Mouse (Mus musculus): ENCODE measurements around the gene Pnkd.
A peak's percentile ranks its signal among the peaks of the same experiment; 100 is the strongest.
"Not testable (repeated sequence)": the region's sequence is repeated elsewhere in the genome, so short reads cannot be mapped to it uniquely, and the experiment has no call there.

Pnkd gene

GRCm38 (mm10) chr1:74332241-74332763, 47.6 kb downstream of the Pnkd start:
- peak; percentile 92 for DNase-seq (ENCODE audit: low spot score)

DNA sequence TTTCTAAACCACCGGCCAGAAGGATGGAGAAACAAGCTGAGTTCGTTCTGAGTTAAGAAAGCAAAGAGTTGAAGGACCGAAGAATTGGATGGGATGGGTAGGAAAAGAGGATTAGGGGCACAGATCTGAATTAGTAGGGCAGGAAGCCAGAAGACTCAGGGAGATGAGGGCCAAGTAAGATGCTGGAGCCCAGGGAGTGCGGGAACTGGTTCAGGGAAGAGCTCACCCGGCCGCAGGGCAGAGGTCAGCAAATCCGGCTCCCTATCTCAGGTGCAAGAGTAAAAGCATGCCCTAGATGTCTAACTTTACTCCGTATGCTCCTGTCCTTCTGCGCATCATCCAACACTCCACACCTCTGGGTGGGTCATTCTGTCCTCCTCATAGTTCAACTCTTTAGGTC, 48.2 kb downstream of the Pnkd start:
- DNase-seq (ENCODE audit: low spot score): no peak

DNA sequence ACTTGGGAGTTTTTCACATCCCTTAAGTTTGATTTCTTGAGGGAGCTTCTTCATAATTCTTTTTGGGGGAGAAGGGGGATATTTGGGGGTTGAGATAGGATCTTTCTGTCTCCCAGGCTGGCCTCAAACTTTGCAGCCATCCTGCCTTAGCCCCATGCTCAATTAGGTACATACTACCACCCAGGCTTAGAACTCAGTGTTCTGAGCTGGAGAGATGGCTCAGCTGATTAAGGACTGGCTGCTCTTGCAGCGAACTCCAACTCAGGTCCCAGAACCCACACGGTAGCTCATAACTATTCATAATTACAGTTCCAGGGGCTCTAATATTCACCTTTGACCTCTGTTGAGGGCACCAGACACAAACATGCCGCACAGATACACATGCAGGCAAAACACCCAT, 49.9 kb downstream of the Pnkd start:
- DNase-seq (ENCODE audit: low spot score): no peak

DNA sequence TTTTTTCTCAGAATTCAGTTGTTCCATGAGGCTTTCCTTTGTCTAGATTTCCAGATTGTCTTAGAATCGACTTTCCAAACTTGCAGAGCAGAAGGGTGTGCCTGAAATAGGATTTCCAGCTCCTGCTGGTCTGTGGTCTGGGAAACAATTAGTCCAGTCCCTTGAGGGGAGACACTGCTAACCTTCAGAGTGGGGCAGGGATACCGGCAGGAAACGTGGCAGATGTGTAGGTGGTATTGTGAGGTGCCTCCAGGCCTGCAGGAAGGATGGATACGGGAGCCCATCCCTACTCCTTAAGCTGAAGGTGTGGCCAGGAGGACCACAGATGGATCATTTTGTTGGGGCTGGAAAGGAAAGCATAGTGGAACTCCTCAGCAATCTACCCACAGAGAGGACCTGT, 50.3 kb downstream of the Pnkd start:
- DNase-seq (ENCODE audit: low spot score): no peak

DNA sequence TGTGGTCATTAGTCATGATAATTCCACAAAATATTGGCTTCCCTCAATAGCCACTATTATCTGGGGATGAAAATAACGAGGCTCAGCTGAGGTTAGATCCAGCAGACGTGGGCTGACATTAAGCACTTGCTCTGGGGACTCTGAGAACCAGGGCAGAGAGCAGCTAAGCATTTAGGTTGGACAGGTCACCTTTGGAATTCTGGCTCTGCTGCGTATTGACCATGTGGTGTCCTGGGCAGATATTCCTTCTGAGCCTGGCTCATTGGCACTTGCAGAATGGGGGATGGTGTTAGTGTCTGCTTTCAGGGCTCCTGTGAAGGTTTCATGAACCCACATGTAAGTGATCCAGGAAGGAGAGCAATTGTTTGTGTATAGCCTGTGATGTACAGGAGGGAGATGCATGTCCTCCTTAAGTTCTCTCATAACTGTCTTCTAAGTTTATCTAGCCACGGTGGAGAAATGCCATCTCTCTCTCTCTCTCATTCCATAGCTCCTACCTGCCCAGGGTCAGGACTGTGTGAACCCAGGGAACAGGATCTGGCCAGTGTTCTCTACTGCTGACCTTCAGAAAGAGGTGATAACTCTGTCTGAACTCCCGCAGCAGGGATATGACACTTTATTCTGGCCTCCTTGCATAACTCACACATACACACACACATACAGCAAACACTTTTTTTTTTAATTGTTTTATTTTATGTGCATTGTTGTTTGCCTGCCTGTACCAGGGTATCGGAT, 50.9 kb downstream of the Pnkd start:
- no peak for DNase-seq (ENCODE audit: low spot score)

DNA sequence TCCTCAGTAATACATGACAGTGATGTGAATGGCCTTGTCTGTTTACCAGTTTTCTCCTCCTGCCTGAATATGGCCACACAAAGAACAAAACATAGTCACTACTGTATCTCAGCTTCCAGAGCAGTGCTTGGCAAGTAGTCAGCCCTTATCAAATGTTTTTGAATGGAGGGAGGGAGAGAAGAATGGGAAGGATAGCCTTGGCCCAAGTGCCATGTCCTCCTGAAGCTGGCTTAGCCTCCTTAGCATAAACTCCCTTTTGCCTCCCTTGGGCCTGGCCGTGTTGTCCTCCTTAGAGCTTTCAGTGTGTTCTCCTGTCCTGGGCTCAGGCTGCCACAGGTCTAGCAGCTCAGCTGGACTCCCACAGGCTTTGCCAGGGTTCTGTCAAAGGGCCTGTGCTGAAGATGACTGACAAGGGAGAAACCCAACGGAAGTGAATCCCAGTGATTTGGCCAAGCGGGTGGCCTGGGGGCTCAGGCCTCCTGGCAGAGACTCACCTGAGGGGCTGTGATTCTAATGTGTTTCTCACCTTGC, 52.6 kb downstream of the Pnkd start:
- no peak for DNase-seq (ENCODE audit: low spot score)

- no peak for DNase-seq (ENCODE audit: low spot score)
Measured at GRCm38 (mm10) chr1:74338013-74338412, 53.3 kb downstream of the Pnkd start.

DNA sequence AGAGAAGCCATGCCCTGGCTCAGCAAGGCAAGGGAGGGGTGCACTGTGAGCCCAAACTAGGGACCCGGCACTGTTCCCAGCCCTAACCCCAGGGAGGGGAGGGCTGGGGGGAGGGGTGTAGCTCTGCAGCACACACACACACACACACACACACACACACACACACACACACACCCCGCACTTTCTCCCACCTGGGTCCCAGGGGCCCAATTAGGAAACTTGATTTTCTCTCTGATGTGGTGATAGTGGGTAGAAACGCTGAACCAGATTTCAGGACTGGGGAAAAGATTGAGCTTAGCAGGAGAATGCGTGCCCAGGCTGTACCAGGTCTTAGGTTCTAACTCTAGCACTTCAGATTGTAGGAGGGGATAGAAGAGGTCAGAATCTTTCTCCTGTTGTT, 53.9 kb downstream of the Pnkd start:
- DNase-seq (ENCODE audit: low spot score): no peak

DNA sequence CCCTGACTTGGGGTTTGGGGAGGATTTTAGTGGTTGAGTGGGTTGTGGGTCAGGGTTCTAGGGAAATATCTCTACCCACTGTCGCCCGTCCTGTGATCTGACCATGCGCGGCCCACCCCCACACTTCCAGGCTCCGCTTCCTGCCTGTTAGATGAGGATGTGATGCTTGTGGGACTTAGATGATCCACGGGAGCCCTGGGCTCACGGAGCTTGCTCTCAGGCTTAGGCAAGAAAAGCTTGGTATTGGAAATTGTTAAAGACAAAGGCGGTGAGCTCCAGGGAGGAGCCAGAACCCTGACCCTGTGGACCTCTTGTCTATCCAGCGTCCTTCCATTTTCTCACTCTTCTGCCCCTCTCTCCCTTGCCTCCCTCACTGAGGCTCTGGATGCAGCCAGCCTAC, 55.2 kb downstream of the Pnkd start:
- DNase-seq (ENCODE audit: low spot score): no peak

GRCm38 (mm10) chr1:74340361-74340764, 55.6 kb downstream of the Pnkd start:
- no peak for DNase-seq (ENCODE audit: low spot score)

GRCm38 (mm10) chr1:74340992-74341391, 56.3 kb downstream of the Pnkd start:
- not testable (repeated sequence) for DNase-seq (ENCODE audit: low spot score)

DNA sequence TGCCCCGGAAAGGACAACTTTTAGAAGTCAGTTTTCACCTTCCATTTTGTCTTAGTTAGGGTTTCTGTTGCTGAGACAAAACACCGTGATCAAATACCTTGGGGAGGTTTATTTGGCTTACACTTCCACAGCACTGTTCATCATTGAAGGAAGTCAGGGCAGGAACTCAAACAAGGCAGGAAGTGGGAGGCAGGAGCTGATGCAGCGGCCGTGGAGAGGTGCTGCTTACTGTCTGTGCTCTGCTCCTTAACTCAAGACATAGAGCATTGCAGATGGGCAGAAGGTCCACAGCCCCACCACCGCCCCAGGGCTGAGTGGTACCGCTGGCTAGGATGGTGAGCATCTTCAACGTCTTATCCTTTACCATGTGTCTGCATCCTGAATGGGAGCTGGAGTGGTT, 57.2 kb downstream of the Pnkd start:
- no peak for DNase-seq (ENCODE audit: low spot score)

GRCm38 (mm10) chr1:74342308-74342707, 57.6 kb downstream of the Pnkd start:
- DNase-seq (ENCODE audit: low spot score): no peak

- DNase-seq (ENCODE audit: low spot score): no peak
Measured at GRCm38 (mm10) chr1:74343161-74343560, 58.4 kb downstream of the Pnkd start.

- DNase-seq (ENCODE audit: low spot score): no peak
Measured at GRCm38 (mm10) chr1:74344163-74344916, 59.6 kb downstream of the Pnkd start.

DNA sequence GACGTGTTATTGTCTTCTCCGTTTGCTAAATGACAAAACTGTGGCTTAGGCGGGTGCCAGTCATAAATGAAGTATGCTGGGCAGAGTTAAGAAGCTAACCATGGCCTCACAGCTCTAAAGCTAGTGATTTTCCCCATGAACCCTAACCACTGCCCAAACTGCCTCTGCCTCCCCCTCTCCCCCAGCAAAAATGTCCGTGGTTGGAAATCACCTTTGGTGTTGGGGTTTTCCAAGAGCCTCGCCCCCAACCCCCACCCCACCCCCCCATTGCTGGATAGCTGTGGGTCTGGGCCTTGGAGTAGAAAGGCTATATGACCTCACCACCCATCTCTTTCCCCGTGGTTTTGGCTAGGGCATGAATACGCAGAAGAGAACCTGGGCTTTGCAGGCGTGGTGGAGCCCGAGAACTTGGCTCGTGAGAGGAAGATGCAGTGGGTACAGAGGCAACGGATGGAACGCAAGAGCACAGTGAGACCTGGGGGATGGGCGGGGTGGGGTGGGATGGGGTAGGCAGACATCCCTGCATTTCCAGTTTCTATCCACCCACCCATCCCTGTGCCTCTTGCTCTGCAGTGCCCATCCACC, 66.5 kb downstream of the Pnkd start:
- no peak for DNase-seq (ENCODE audit: low spot score)

DNA sequence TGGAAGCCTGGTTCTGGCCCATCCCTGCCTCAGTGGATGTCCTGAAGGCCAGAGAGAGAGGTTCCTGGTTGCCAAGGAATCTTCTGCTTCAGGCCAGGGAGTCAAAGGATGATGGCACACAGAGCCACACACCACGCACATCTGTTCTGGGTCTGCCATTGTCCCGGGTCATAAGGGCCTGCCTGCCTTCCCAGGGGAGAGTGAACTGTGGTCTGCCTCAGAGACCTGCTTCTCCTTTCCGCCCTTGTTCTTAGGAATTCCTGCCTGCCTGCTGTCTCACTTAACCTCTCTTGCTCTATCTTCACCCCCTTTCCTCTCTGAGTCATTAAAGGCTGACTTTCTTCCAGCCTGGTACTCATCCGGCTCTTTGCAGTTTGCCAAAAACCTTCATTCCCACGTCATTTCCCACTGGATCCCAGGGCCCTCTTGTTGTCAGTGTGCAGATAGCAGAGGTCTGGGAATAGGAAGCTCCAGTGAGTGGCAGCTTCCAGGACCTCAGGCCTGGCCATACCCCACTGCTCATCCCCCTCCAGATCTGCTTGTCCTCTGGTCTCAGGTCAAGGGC, 67.9 kb downstream of the Pnkd start:
- DNase-seq (ENCODE audit: low spot score): no peak

- no peak for DNase-seq (ENCODE audit: low spot score)
Measured at GRCm38 (mm10) chr1:74353453-74354229, 68.9 kb downstream of the Pnkd start.

GRCm38 (mm10) chr1:74357531-74357930, 72.8 kb downstream of the Pnkd start:
- DNase-seq (ENCODE audit: low spot score): no peak

DNA sequence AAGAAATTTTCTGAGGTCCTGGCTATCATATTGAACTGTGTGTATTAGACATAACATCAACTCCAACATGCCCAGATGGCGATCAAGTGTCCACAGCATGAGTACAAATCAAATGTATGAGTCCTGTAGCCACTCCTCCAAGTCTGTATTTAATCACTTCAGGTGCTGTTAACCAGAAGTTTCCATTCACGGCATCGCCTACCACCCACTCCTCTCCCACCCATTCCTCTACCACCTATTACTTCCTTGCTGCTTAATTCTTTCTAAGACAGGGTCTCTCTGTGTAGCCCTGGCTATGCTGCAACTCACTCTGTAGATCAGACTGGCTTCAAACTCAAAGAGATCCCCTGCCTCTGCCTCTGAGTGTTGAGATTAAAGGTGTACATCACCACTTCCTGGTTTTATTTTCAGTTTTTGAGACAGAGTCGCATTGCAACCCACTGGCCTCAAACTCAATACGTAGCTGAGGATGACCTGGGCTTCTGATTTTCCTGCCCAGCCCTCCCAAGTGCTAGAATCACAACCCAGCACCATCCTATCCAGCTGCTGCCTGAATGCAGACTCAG, 75.3 kb downstream of the Pnkd start:
- no peak for DNase-seq (ENCODE audit: low spot score)

DNA sequence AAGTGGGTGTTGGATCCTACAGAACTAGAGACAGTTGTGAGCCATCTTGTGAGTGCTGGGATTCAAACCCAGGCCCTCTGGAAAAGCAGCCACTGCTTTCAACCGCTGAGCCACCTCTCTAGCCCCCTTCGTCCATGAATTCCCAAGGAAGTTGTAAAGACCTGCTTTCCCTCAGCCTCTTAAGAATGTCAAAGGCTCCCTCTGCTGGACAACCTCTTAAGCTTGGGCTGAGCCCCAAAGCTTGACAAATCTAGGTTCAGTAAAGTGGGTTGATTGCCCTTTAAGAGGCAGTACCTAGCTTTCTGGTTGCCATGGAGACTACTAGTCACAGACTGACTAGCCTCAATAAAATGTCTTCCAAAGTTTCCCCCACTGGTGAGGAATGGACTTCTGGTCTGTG, 77.1 kb downstream of the Pnkd start, which contains the start of gene Catip:
Gene Catip, plus strand, starts transcription at position 297 of the 400 bp plus-strand sequence.
- peak; percentile 53 for DNase-seq (ENCODE audit: low spot score)
